Mouse (Mus musculus) megakaryocyte, embryonic 14.5 days (primary cell): ENCODE measurements around the gene Pnliprp2. TPM values are rescaled to one million over a fixed set of nuclear protein-coding genes. Genes with fewer than 3 reads are reported as not detected.

ENCODE experiments used
- H3K27me3 ChIP-seq: replicated peaks from 2 replicates; pipeline ENCODE3; 2012; ENCODE audit warnings: inconsistent platforms
- H3K36me3 ChIP-seq: replicated peaks from 2 replicates; pipeline ENCODE3; 2012; ENCODE audit warnings: low read length, inconsistent platforms, mixed read lengths
- H3K4me1 ChIP-seq: 2 replicates; pipeline ENCODE4 v1.6.1; 2012; ENCODE audit warnings: inconsistent platforms
- H3K4me3 ChIP-seq: replicated peaks from 2 replicates; pipeline ENCODE3; 2012; ENCODE audit warnings: moderate library complexity, mild to moderate bottlenecking, inconsistent platforms
- H3K9me3 ChIP-seq: 2 replicates; pipeline ENCODE4 v1.6.1; 2012; ENCODE audit warnings: inconsistent platforms
- FLI1 ChIP-seq: IDR thresholded peaks from 2 replicates; pipeline ENCODE4 v1.6.1; 2012; ENCODE audit warnings: low read length, inconsistent platforms, mixed read lengths
- GATA1 ChIP-seq: IDR thresholded peaks from 3 replicates; pipeline ENCODE4 v1.6.1; 2012; ENCODE audit warnings: mixed read lengths, low read length, inconsistent platforms, borderline replicate concordance
- polyA plus RNA-seq: library from polyadenylated mRNA; stranded (reverse); fragments of >175 nt; gene quantifications from 2 replicates; pipeline ENCODE4 v1.2.3, GENCODE M21; 2012; ENCODE audit warnings: low replicate concordance; ENCODE audit not compliant: insufficient read depth

The Pnliprp2 gene
- polyA plus RNA-seq, 1 experiment: not detected

DNA sequence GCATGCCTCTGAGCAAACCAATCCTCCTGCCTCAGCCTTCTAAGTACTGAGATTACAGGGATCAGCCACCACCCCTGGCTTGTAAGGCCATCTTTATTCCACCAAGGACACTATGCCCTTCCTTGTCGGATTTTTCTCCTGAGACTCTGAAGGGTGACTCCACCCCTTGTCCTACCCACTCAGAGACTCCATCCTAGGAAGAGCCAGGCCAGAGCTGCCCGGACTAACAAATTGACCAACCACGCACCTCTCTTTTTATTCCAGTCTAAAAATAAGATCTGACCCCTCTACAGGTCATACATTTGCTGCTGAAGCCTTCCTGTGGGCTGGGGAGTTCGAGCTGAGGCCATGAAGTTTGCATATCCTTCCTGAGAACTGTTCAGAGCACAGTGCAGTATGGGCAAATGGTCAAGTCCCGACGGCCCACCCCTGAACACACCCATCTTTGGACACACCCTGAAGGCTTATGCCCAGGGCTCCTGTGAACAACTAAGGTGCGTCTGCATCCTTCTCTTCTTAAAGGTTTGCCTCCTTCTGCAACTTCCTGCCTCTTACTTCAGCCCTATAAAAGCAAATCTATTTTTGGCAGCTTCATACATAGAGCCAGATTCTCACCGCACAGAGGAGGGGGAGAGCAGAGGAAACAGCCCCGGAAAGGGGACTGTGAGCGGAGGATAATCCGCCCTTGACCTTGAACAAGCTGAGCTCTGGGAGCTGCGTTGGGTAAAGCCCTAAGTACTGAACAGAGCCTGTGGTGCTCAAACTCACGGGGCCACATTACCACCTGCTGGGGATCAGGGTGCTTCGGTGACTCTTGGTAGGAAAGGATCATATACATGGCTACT is 59.3 kb downstream of the Pnliprp2 start:
- H3K4me1 ChIP-seq: no peaks in the 10 kb centered on the region
- H3K27me3 ChIP-seq: no peaks in the 10 kb centered on the region
- TF ChIP-seq GATA1: no peak
- TF ChIP-seq FLI1: no peak
- H3K4me3 ChIP-seq: no peak overlapping the region
- no peaks in the 10 kb centered on the region for H3K36me3 ChIP-seq
- no peaks in the 10 kb centered on the region for H3K9me3 ChIP-seq

- H3K36me3 ChIP-seq: no peaks in the 10 kb centered on the region
These were observed 63.1 kb downstream of the Pnliprp2 start for GRCm38 (mm10) chr19:58822454-58823200.

GRCm38 (mm10) chr19:58823301-58823700 is 63.8 kb downstream of the Pnliprp2 start:
- H3K27me3 ChIP-seq: peaks cover 1% of the 10 kb centered on the region
- H3K4me3 ChIP-seq: no peak overlapping the region
- H3K36me3 ChIP-seq: no peaks in the 10 kb centered on the region
- H3K9me3 ChIP-seq: no peaks in the 10 kb centered on the region
- TF ChIP-seq FLI1 (no peak), GATA1 (no peak)
- H3K4me1 ChIP-seq: no peaks in the 10 kb centered on the region

More at GRCm38 (mm10) chr19:58822454-58823200, 63.1 kb downstream of the Pnliprp2 start:
- H3K4me1 ChIP-seq: no peaks in the 10 kb centered on the region
- TF ChIP-seq GATA1: no peak
- no peak for TF ChIP-seq FLI1
- no peaks in the 10 kb centered on the region for H3K9me3 ChIP-seq
- no peaks in the 10 kb centered on the region for H3K27me3 ChIP-seq
- no peak overlapping the region for H3K4me3 ChIP-seq

- H3K36me3 ChIP-seq: no peaks in the 10 kb centered on the region
- H3K4me3 ChIP-seq: no peak overlapping the region
- TF ChIP-seq FLI1 (no peak), GATA1 (no peak)
- H3K9me3 ChIP-seq: no peaks in the 10 kb centered on the region
- H3K27me3 ChIP-seq: peaks cover 1% of the 10 kb centered on the region
- no peaks in the 10 kb centered on the region for H3K4me1 ChIP-seq
These were observed 64.8 kb downstream of the Pnliprp2 start for GRCm38 (mm10) chr19:58824316-58824715.

Other genes starting within 250 kb of the Pnliprp2 start
- gene Ccdc172, start 247.7 kb upstream of the Pnliprp2 start, polyA plus RNA-seq: not detected in 2 replicates
- not detected in 2 replicates for gene Pnlip, start 107.2 kb upstream of the Pnliprp2 start, polyA plus RNA-seq
- gene Pnliprp1, start 30.8 kb upstream of the Pnliprp2 start, polyA plus RNA-seq: not detected in 2 replicates
- not detected in 2 replicates for gene 1700019N19Rik, start 34.7 kb downstream of the Pnliprp2 start, polyA plus RNA-seq
- not detected in 2 replicates for gene Eno4, start 183.7 kb downstream of the Pnliprp2 start, polyA plus RNA-seq
- gene Hspa12a, start 183.9 kb downstream of the Pnliprp2 start, polyA plus RNA-seq: not detected in 2 replicates